Mouse (Mus musculus): Measurements from ENCODE around the gene Syt5.

Syt5 gene

DNA sequence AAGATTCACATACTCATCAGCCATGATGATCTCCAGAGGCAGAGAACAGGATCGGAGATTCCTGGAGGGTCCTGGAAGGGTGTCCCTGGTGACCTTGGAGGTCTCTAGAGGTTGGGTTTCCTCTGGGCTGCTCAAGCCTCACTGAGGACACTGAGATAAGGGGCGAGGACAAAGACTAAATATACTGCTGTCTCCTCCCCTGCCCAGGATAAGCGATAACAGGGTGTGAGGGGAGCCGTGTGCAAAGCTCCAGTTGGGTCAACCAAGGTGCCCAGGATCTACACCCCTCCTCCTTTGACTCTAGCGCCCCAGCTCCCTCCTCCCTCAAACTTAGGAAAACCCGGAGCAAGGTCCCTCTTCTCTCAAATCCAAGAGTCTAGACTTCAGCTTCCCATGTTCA, 25.0 kb downstream of the Syt5 start:
- DNase-seq (ENCODE audit: low spot score in 2 of 2), result no peak

DNA sequence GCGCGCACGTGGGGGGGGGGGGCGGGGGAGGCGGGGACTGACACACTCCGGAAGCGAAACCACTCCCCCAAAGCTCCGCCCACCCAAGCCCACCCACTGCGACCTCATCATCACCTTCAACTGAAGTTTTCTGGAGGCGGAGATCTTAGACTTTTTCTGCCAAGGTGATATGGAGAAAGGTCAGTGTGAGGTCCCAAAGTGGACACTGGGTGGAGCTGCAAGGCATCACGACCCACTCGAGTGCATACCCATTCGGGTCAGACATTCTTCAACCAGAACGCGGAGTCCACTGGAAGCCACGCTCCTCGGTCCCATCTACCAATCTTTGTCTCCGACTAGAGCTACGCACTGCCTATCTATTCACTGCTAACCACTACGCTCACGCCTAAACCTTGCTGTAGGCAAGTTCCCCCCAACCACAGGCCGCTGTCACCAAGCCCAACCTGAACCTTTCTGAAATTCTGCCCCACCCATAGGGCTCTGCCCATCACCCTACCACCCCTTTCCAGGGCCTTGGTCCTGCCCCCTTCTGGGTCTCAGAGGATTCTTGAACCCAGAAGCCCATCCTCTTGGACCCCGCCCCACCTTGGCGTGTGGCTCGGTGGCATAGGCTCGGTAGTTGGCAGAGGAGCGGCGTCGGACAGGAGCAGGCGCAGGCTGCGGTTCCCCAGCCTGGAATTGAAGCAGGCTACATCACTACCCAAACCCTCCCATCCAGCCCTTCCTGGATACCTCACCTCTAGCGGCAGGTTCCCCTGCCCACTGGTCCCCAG, 25.9 kb downstream of the Syt5 start:
- DNase-seq (ENCODE audit: low spot score in 2 of 2), result no peak

DNA sequence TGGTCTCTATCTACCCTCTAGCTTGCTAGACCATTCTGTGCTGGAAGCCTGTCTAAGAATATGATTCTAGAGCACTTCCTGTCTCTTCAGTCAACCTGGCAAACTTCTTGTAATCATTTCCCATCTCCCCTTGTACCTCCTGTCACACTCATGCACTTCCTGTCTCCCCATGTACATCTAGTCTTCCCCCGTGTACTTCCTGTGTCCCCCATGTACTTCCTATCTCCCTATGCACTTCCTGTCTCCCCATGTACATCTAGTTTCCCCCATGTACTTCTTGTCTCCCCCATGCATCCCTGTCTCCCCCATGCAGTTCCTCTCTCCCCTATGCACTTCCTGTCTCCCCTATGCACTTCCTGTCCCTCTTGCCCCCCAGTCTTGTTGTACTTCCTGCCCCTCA, 28.9 kb downstream of the Syt5 start:
- no peak for DNase-seq (ENCODE audit: low spot score in 2 of 2)

DNA sequence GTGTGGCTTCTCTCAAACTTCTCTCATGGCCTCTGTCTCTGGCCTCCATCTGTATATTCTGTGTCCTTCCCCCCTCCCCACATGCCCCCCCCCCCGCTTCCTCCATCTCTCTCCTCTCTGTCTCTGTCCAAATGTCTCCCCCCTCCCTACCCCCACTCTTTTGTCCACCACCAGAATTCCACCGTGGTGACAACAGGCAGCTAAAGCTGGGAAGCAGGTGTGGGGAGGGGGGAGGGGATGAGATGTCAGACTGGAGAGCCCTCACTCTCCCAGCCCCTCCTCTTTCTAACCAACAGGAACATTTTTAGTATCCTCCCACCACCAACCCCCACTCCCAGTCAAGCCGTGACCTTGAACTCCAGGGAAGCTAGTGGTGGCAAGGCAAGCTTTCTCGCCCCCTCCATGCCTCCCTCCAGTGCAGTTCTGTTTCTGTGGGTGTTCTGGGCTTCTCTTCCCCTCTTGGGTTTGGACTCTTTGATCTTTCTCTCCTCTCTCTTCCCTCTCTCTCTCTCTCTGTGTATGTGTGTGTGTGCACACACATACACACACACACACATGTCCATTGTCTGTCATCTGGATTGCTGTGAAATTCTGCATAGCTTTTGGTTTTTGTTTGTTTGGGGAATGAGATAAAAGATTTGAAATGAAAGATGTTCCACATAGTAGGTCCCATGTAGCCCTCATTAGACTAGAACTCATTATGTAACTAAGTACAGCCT, 30.9 kb downstream of the Syt5 start, which contains the start of gene Tnnt1:
Tnnt1 (minus strand) TSS at position 51 of the 719 bp plus-strand sequence.
- DNase-seq (ENCODE audit: low spot score in 2 of 2), result no peak

DNA sequence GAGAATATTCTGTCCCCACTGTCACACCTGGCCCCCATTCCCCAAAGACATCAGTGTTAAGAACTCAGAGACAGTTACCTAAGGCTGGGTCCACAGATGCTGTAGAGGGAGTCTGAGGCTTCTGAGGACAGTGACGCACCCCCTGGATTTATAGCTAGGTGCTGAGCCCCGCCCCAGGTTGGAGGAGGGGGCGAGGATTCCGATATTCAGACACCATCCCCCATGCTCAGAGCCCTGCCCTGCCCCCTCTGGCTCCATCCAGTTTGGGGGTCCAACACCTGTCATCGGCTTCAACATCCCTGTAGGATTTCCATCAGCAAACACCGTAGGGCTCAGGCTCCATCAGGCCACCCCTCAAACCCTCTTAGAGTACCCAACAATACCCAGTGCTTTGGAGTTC, 31.5 kb downstream of the Syt5 start:
- no peak for DNase-seq (ENCODE audit: low spot score in 2 of 2)

DNA sequence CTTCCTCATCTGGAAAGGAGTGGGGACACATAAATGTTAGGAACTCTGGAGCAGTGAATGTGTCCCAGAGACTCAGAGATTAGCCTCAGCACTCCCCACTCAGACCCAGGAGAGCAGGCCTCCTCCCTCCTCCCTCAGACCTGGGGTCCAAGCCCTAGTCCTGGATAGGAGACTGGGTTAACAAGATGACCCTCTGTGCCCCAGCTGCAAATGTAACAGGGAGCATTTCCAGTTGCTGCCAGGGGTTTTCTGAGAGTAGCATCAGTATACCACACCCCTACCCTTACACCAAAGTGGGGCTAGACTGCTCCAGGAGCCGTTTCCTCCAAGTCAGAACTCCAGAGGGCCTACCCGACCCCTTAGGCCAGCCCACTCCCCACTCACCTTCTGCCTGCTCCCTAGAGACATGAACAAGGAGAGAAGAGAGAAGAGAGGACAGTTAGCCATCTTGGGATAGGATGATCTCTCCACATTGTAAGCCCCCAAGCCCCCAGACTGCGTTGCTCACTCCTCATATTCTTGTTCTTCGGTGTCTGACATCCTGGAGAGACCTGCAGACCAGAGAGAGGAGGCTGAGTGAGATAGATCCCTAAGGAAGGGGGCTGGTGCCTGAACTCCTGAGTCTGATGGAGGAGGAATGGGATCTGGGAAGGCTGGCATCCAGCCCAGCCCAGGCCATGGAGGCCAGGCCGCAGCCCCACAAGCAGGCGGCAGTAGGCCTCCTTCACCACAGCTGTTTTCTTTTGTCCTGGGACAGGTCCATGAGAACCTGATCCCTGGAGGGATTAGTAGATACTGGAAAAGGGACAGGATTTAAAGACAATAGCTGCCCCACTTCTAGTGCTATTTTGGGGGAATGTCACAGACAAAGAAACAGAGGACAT, 33.3 kb downstream of the Syt5 start:
- DNase-seq (ENCODE audit: low spot score in 2 of 2), result no peak

DNA sequence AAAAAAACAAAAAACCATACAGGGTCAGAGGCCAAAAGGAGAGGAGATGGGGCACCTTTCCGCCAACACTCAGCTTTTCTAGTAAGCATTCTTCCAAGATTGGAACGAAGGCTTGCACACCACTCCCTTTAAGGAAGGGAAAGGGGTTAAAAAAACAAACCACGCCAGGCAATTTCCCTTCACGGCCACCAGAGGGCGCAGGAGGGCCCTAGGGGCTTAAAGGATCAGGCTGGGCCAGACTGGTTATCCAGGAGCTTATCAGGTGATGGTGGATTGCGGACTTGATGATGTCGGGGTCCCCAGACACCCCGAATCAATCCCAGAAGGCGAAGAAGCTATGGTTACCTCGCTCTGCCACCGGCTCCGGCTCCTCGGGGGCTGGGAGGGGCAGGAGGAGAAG, 34.1 kb downstream of the Syt5 start:
- DNase-seq (ENCODE audit: low spot score in 2 of 2), result peak; percentile 41 to 82

DNA sequence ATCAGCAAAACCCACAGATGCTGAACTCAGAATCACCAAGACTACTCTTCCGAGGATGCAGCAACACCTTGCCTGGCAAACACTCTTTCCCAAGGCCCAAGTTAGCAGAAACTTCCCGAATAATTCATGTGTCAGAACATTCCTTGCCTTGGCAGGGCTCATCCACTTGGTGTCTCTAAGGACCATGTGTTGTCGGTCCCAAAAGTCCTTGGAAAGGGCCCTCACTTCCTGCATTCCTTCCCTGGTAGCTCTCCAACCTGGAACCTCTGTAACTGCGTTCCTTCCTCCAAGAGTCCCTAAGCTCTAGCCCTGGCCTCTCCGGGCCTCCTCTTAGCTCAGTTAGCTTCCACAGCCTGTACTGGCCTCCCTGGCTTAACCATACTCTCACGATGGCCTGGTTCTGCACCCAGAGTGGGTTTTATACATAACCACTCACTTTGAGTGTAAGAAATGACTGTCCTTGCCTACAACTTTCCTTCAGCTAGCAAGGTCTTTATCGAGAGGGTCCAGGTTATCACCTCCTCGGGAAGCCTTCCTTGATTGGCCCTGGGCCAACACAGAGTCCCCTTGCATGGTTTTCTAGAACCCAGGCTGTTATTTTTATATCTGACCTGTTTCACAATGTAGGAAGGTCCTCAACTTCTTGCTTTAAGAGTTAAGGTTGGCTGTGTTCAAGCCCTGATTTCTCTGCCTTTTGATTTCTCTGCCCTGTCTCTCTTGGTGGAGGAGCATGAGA, 35.7 kb downstream of the Syt5 start:
- no peak for DNase-seq (ENCODE audit: low spot score in 2 of 2)

DNA sequence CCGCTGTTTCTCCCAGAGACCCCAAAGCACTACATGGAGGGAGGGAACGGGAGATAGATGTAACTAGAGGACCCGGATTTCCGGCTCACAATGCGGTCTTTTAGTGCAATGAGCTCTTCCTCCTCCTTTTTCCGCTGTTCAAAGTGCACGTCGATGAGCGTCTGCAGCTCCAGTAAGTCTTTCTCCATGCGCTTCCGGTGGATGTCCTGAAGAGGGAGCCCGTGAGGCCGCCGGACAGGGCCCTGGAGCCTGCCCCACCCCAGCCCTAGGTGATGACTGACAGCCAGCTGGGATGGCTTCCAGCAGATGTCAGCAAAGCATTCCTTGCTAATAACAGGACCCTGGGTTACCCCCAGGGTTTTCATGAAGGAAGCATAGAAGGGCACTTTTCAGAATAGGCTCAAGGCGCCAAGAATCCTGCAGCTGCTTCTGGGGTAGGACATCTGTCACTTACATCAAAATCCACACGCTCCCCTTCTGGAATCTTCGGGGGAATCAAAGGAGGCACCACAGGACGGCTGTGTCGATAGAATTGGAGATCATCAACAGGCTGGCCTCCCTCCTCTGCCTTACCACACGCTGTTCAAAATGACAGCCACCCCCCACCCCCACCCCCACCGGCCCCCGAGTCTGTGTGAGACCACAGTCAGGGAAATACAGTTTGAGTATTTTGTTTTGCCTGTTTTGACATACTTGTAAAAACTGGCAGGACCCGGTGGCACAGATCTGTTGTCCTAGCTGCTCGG, 37.3 kb downstream of the Syt5 start:
- DNase-seq (ENCODE audit: low spot score in 2 of 2), result peak; percentile 76 to 90

DNA sequence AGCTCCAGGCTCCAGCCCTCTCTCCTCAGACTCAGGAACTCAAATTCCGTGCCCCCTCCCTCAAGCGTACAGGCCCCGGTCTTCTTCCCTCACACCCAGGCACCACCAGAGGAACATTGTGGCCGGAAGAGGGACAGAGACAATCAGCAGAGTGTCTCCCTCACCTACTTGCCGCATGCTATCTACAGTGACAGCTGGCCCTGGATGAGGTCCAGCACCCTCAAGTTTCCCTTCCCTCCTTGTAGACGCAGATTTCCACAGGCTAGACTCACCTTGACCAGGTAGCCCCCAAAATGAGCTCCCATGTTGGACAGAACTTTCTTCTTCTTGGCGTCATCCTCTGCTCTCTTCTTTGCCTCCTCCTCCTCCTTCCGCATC, 38.6 kb downstream of the Syt5 start:
- DNase-seq (ENCODE audit: low spot score in 2 of 2), result no peak

DNA sequence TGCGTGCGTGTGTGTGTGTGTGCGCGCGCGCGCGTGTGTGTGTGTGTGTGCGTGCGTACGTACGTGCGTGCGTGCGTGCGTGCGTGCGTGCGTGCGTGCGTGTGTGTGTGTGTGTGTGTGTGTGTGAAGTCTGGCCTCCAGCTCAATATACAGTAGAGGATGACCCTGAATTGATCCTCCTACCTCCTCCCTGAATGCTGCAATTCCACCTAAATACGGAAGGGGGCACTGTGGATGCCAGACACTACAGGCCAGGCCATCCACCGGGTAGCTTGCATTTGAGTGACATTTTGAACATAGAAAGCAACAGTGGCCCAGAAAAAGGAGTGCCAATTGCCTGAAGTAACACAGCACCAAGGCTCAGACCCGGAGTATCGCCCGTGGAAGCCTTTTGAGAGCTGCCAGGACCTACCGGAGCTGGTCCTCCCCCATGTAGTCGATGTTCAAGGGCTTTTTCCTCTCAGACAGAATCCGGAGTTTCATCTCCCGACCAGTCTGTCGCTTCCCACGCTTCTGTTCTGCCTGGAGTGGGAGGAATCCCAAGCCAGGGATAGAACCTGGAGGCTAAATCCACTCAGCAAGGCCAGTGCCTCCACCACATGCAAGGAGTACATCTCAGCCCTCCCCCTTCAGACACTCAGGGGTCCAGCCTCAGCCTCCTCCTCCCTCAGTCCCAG, 39.1 kb downstream of the Syt5 start:
- DNase-seq (ENCODE audit: low spot score in 2 of 2), result no peak

DNA sequence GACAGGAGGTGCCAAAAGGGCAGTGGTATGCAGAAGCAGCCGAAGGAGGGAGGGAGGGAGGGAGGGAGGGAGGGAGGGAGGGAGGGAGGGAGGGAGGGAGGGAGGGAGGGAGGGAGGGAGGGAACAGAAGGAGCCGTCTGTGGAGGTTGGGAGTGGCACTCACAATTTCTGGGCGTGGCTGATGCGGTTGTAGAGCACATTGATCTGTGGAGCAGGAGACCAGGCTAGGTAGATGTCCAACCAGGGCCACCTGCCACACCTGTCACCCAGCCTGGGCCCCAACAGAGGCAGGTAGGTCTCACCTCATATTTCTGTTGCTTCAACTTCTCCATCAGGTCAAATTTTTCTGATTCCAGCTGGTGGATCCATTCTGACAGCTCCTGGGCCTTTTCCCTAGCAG, 40.1 kb downstream of the Syt5 start:
- DNase-seq (ENCODE audit: low spot score in 2 of 2), result no peak

DNA sequence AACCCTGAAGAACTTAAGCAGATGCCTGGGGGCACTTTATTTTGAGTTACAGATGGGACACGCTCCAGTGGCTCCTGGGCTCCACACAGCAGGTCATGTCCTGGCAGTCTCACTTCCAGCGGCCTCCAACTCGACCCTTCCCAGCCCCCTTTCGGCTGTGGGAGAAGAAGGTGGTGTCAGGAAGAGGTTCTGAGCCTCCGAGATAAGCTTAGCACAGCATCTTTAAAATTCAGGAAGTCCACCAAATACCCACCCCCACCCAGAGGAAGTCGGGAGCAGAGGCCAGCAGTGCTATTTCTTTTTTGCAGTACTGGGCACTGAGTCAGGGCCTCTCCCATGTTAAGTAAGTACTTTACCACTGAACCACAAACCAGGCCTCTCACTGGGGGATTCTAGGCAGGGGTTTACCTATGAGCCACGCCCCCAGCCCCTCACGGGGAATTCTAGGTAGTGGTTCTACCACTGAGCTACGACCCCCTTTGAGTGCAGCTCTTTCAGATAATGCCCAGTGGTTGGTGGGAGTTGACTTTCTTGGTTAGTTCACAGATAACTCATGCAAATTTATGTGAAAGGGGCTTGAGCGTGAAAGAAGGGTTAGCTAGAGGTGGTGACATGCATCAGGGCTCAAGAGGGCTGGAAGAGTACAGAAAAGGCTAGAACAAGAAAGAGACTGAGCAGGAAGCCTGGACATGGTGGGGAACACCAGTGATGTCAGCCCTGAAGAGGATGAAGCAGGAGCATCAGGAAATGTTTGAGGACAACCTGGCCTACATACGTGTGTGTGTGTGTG, 42.5 kb downstream of the Syt5 start:
- no peak for DNase-seq (ENCODE audit: low spot score in 2 of 2)

DNA sequence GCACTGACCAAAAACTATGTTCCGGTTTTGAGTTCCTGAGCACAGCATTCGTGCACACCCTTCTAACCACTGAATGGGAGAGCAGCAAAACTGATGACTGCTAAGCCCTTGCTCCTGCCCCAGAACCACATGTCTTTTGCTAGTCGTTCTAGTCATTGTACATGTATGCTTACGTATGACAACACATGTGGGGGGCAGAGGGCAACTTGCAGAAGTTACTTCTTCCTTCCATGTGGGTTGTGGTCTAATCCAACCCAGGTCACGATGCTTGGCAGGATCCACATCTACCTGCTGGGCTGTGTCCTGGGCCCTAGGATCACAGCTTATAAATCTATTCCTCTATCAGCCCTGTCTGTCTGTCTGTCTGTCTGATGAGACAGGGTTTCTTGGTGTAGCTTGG, 43.5 kb downstream of the Syt5 start:
- no peak for DNase-seq (ENCODE audit: low spot score in 2 of 2)

DNA sequence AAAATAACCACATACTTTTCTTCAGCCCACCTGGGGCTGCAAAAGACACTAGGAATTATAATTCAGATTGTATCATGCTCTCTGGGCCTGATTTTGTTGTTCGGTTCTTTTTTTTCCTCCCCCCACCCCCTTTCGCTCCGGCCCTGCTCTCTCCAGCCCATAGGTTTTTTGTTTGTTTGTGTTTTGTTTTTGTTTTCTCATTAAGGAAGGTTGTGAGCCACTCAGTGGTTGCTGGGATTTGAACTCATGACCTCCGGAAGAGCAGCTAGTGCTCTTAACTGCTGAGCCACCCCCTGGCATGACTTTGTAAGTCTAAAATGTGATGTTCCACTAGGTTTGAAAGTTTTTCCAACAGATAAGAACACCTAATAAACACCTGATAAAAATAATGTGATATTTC, 44.2 kb downstream of the Syt5 start:
- DNase-seq (ENCODE audit: low spot score in 2 of 2), result no peak

DNA sequence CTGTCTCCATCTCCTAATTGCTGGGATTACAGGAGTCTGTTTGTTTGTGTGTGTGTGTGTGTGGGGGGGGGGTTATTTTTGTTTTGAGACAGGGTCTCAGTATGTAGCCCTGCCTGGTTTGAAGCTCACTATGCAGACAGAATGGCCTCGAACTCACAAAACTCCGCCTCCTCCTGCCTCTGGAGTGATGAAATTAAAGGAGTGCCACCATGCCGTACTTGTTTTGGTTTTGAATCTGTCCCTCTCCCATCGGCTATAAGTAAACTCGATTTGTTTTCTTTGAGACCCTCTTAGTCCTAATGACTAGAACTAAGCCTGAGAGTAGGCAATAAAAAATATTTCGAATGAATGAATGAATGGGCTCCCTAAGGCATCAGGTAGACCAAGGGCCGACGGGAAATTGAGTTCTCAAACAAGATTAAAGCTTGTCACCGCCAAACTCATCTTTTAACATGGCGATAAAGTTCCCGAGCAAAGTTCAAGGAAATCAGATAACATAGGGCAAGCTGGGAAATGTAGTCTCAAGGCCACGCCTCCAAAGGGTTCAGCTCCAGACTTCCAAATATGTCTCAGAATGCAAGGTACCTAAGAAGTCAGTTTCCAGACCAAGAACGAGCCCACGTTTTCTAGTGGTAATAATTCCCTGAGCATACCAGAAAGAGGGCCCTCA, 44.8 kb downstream of the Syt5 start:
- DNase-seq (ENCODE audit: low spot score in 2 of 2), result no peak

DNA sequence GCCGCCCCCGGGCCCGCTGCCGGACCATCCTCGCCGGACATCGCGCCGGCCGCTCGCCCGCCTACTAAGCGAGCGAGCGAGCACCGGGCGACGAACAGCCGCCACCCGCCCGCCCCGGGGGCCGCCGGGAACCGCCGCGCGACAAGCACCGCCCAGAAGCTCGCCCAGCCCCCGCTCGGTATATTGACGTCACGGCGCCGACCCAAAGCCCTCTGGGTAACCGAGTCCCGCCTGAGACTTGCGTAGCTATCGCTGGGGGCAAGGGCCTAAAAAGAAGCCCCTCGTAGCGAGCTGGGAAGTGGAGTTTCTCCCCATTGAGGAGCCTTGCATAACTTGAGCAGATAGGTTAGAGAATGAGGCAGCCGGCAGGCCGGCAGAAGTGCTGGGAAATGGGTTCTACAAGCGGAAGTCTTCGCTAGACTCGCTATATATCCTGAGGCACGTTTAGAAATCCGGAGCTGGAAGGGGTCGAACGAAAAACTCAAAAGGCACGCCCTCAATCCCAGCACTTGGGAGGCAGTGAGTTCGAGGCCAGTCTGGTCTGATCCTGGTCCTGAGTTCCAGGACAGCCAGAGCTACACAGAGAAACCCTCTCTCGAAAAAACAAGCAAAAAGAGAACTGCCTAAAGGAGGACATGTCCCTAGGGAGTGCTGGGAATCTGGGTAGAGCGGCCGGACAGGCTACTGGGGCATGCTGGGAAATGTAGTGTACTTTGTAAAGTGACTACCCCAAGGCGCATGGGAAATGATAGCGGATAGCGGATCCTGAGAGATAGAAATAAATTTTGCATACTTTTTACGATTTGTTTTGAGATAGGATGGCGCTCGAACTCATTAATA, 45.6 kb downstream of the Syt5 start, which contains the start of gene Ppp1r12c:
Ppp1r12c (minus strand) TSS at position 123 of the 840 bp plus-strand sequence.
- peak; percentile 95 to 97 for DNase-seq (ENCODE audit: low spot score in 2 of 2)

DNA sequence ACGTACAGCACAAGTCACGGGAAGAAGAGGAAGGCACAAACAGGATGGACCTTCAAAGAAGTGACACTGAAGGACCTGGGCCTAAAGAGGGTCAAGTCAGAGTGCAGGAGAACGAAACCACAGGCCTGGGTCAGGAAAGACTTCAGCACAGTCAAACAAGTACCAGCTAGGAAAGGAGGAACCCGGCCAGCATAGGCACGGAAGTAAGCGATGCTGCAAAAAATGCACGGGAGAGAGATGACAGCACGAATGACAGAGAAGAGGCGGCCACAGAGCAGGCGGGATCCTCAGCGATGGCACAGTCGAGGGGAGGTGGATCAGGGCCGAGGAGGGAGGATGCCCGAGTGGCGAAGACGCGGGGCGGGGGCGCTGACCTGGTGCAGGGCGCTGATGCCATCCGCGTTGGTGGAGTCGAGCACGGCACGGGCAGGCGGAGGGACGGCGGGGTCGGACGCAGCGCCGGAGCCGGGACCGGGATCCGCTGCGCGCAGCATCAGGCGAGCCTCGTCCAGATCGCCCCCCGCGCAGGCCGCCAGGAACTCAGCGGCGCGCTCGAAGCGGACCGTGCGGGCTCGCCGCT, 46.4 kb downstream of the Syt5 start:
- peak; percentile 66 to 84 for DNase-seq (ENCODE audit: low spot score in 2 of 2)
